In genomic region chr8:86884067-86884466, GRCm38 (mm10) we compare ENCODE assay signal across 9 mouse cellular contexts. TPM values are rescaled to one million over a fixed set of nuclear protein-coding genes. Genes with fewer than 3 reads are reported as not detected.
DNase-seq lines count a peak whose midpoint lies in the region; ATAC-seq and TF ChIP-seq lines count a peak whose summit lies in the region.
"Had no signal": no experiment of that assay in that cellular context is flagged by ENCODE, and none has a peak within 500 bp of the region (broad histone marks: within the 10 kb centered on the region; RNA-seq: fewer than 3 reads in every experiment).

No protein-coding gene starts in this region.

- no peak for TF ChIP-seq CTCF in kidney, postnatal 0 days (IDR thresholded peaks at IDR 0.05; ENCODE audit: low read depth)

- no peaks in the 10 kb centered on the region for H3K9me3 ChIP-seq in forebrain, embryonic 16.5 days (ENCODE audit: control insufficient read depth, low read length)
- H3K9me3 ChIP-seq in kidney, postnatal 0 days (replicated peaks; ENCODE audit: low read length) = no peaks in the 10 kb centered on the region
- no peaks in the 10 kb centered on the region for H3K9me3 ChIP-seq in midbrain, embryonic 16.5 days (replicated peaks; ENCODE audit: control insufficient read depth, low read length, poor library complexity, severe bottlenecking)

- H3K4me3 ChIP-seq in forebrain, embryonic 16.5 days (replicated peaks; ENCODE audit: low read length) = peak overlapping the region; percentile 94
- H3K4me3 ChIP-seq in kidney, postnatal 0 days (replicated peaks; ENCODE audit: low read depth, low read length) = peak overlapping the region; percentile 96
- H3K4me3 ChIP-seq in midbrain, embryonic 16.5 days (ENCODE audit: low read depth, low read length) = peak overlapping the region; percentile 95

- under 1% methylated on average over 16 of the region's 16 CpGs for WGBS in forebrain, embryonic 16.5 days
- under 1% methylated on average over 16 of the region's 16 CpGs for WGBS in kidney, postnatal 0 days
- WGBS in midbrain, embryonic 16.5 days = under 1% methylated on average over 16 of the region's 16 CpGs

- H3K9ac ChIP-seq in forebrain, embryonic 16.5 days (replicated peaks; ENCODE audit: low read depth, low read length) = peak overlapping the region; percentile 92
- peak overlapping the region; percentile 94 for H3K9ac ChIP-seq in kidney, postnatal 0 days (ENCODE audit: low read depth, low read length)
- peak overlapping the region; percentile 95 for H3K9ac ChIP-seq in midbrain, embryonic 16.5 days (ENCODE audit: low read depth, low read length)

- peak overlapping the region; percentile 79 for H3K4me2 ChIP-seq in forebrain, embryonic 16.5 days (ENCODE audit: low read length)
- H3K4me2 ChIP-seq in kidney, postnatal 0 days (ENCODE audit: low read length) = peak overlapping the region; percentile 89
- peak overlapping the region; percentile 96 for H3K4me2 ChIP-seq in midbrain, embryonic 16.5 days (ENCODE audit: low read length)

- H3K27me3 ChIP-seq in forebrain, embryonic 16.5 days (replicated peaks; ENCODE audit: control insufficient read depth, insufficient read depth, low read length) = peaks cover 2% of the 10 kb centered on the region; the same call in 1 of the 2 replicates
- no peaks in the 10 kb centered on the region for H3K27me3 ChIP-seq in kidney, postnatal 0 days (ENCODE audit: insufficient read depth, low read length)
- H3K27me3 ChIP-seq in midbrain, embryonic 16.5 days (ENCODE audit: control insufficient read depth, insufficient read depth, low read depth, low read length) = no peaks in the 10 kb centered on the region; the same call in 1 of the 2 replicates
- H3K27me3 ChIP-seq: Patski had no signal

- no peak for ATAC-seq in forebrain, embryonic 16.5 days
- ATAC-seq in kidney, postnatal 0 days (replicated peaks; ENCODE audit: low FRiP score, low read depth) = no peak
- no peak for ATAC-seq in midbrain, embryonic 16.5 days

- H3K36me3 ChIP-seq in forebrain, embryonic 16.5 days (ENCODE audit: control insufficient read depth, insufficient read depth) = no peaks in the 10 kb centered on the region
- H3K36me3 ChIP-seq in kidney, postnatal 0 days (ENCODE audit: insufficient read depth, low read length) = no peaks in the 10 kb centered on the region
- no peaks in the 10 kb centered on the region for H3K36me3 ChIP-seq in midbrain, embryonic 16.5 days (ENCODE audit: control insufficient read depth, insufficient read depth, low read length)

- peaks cover 28% of the 10 kb centered on the region for H3K4me1 ChIP-seq in forebrain, embryonic 16.5 days (replicated peaks; ENCODE audit: control insufficient read depth, insufficient read depth, low read length)
- H3K4me1 ChIP-seq in kidney, postnatal 0 days (replicated peaks; ENCODE audit: insufficient read depth, low read length) = peaks cover 13% of the 10 kb centered on the region
- peaks cover 23% of the 10 kb centered on the region for H3K4me1 ChIP-seq in midbrain, embryonic 16.5 days (ENCODE audit: control insufficient read depth, insufficient read depth, low read length)

- peak overlapping the region; percentile 91 for H3K27ac ChIP-seq in forebrain, embryonic 16.5 days (ENCODE audit: low read length)
- peak overlapping the region; percentile 93 for H3K27ac ChIP-seq in kidney, postnatal 0 days
- peak overlapping the region; percentile 94 for H3K27ac ChIP-seq in midbrain, embryonic 16.5 days (ENCODE audit: low read length)

- DNase-seq in cerebellum, adult 9-11 months = peak; percentile 48
- no peak for DNase-seq in cerebellum, postnatal 4 days (ENCODE audit: low spot score in 2 of 2)
- peak; percentile 28 to 40 for DNase-seq in urinary bladder, adult 18-20 months (ENCODE audit: low spot score in 2 of 2)
- no peak for DNase-seq in urinary bladder, postnatal 4 days (ENCODE audit: low spot score in 2 of 2)
- peak; percentile 55 for DNase-seq in kidney, postnatal 0 days (ENCODE audit: low spot score)
- no peak for DNase-seq in ovary, postnatal 10 days (ENCODE audit: low spot score)

RNA-seq across cellular contexts. Expression of gene N4bp1, which starts 1.0 kb away (rescaled TPM):
- 9.6 and 10.3 TPM in 2 replicates for polyA plus RNA-seq in forebrain, embryonic 16.5 days (2015; fragmentation: Nextera tagmentation; extraction: Ambion mirVana)
- 5.6 and 6.3 TPM in 2 replicates for polyA plus RNA-seq in kidney, postnatal 0 days (2015; fragmentation: Nextera tagmentation; extraction: Ambion mirVana)
- polyA plus RNA-seq in midbrain, embryonic 16.5 days (2015; fragmentation: Nextera tagmentation; extraction: Ambion mirVana) = 9.2 and 11.4 TPM in 2 replicates

Comparison
In these comparisons a context has a peak if more than half of its experiments do, and no peak if none do; other contexts are left out.
1. DNase-seq: peak in cerebellum, adult 9-11 months (single experiment), urinary bladder, adult 18-20 months (2 of 2) and kidney, postnatal 0 days (single experiment); none in cerebellum, postnatal 4 days (0 of 2), urinary bladder, postnatal 4 days (0 of 2) and ovary, postnatal 10 days (single experiment).
2. Peak in every context shown above with its lines, with median percentiles within 50 percentile points of each other: H3K27ac ChIP-seq, H3K4me2 ChIP-seq, H3K4me3 ChIP-seq and H3K9ac ChIP-seq.